ENCODE assay signal across 8 mouse cellular contexts in the genomic region with DNA sequence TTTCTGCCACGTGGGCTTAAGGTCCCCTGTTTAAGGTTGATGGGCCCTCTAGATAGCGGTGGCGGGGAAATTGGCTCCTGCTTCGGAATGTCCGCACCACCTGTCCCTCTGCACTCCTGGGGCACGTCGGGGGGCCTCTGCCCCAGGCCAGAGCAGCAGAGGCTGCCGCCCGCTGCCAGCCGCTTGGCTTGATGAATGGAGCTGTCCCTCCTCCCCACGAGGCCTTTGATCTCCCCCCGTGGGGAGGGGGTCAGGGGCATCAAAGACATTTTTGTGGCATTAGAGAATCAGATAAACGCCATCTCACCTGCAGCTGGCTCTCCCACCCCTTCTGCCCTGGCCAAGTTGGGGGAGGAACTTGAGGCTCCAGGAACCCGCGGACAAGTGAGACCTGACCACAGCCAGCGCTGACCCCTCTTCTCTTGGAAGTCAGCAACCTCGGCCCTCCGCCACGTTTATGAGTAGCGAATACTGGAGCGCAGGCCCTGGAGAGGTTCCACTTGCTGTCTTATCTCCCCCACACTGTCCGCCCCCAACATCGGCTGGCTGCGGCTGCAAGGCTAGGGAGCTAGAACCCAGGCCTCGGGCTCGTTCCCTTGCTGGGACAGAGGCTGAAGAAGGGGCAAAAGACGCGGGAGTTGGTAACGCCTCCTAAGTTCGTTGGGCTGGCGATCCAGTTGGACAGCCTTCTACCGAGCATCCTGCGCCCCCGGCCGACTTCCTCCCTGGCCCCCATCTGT. TPM values are rescaled to one million over a fixed set of nuclear protein-coding genes. Genes with fewer than 3 reads are reported as not detected.
DNase-seq lines count a peak whose midpoint lies in the region; ATAC-seq and TF ChIP-seq lines count a peak whose summit lies in the region.
"Had no signal": no experiment of that assay in that cellular context is flagged by ENCODE, and none has a peak within 500 bp of the region (broad histone marks: within the 10 kb centered on the region; RNA-seq: fewer than 3 reads in every experiment).

No protein-coding gene starts in this region.

- no peak; the same call in 1 of the 2 replicates for ATAC-seq in forebrain, embryonic 15.5 days (replicated peaks)
- no peak for ATAC-seq in liver, embryonic 13.5 days (ENCODE audit: low read depth)
- ATAC-seq in stomach, postnatal 0 days (ENCODE audit: low FRiP score, low TSS enrichment): no peak

- no peaks in the 10 kb centered on the region for H3K36me3 ChIP-seq in forebrain, embryonic 15.5 days
- no peaks in the 10 kb centered on the region for H3K36me3 ChIP-seq in liver, embryonic 13.5 days
- no peaks in the 10 kb centered on the region for H3K36me3 ChIP-seq in stomach, postnatal 0 days (ENCODE audit: control insufficient read depth, insufficient read depth, low read length)

- H3K4me3 ChIP-seq in forebrain, embryonic 15.5 days: peak overlapping the region; percentile 48
- peak overlapping the region; percentile 36; the same call in 1 of the 2 replicates for H3K4me3 ChIP-seq in liver, embryonic 13.5 days (replicated peaks)
- peak overlapping the region; percentile 44 for H3K4me3 ChIP-seq in stomach, postnatal 0 days (ENCODE audit: low read depth, low read length)

- WGBS in forebrain, embryonic 15.5 days: under 1% methylated on average over 35 of the region's 35 CpGs
- WGBS in liver, embryonic 13.5 days (ENCODE audit: insufficient replicate concordance): 2% methylated on average over 35 of the region's 35 CpGs
- WGBS in stomach, postnatal 0 days: 6% methylated on average over 35 of the region's 35 CpGs

- peak overlapping the region; percentile 88 for H3K4me2 ChIP-seq in forebrain, embryonic 15.5 days (replicated peaks)
- H3K4me2 ChIP-seq in liver, embryonic 13.5 days: peak overlapping the region; percentile 50
- peak overlapping the region; percentile 83 for H3K4me2 ChIP-seq in stomach, postnatal 0 days (replicated peaks; ENCODE audit: low read depth)

- peak; percentile 42 for DNase-seq in ovary, postnatal 36 days (ENCODE audit: low spot score)
- no peak for DNase-seq in ovary, postnatal 14 days (ENCODE audit: low spot score)
- DNase-seq in liver, embryonic 13.5 days: no peak
- no peak for DNase-seq in stomach, postnatal 0 days (ENCODE audit: low spot score)
- no peak for DNase-seq in right cerebral cortex, postnatal 25 days
- no peak for DNase-seq in thymus, adult 18-20 months

- no peak for TF ChIP-seq EP300 in stomach, postnatal 0 days (optimal IDR thresholded peaks at IDR 0.05)

- no peaks in the 10 kb centered on the region for H3K9me3 ChIP-seq in forebrain, embryonic 15.5 days
- no peaks in the 10 kb centered on the region for H3K9me3 ChIP-seq in liver, embryonic 13.5 days (replicated peaks)
- H3K9me3 ChIP-seq in stomach, postnatal 0 days (ENCODE audit: control insufficient read depth, low read length): no peaks in the 10 kb centered on the region

- no peak overlapping the region for H3K27ac ChIP-seq in forebrain, embryonic 15.5 days (replicated peaks)
- no peak overlapping the region for H3K27ac ChIP-seq in liver, embryonic 13.5 days
- H3K27ac ChIP-seq in stomach, postnatal 0 days (replicated peaks): no peak overlapping the region
- H3K27ac ChIP-seq: liver, embryonic 14.5 days had no signal

- H3K27me3 ChIP-seq in forebrain, embryonic 15.5 days: peaks cover 77% of the 10 kb centered on the region
- peaks cover 98% of the 10 kb centered on the region for H3K27me3 ChIP-seq in liver, embryonic 13.5 days
- peaks cover 2% of the 10 kb centered on the region; the same call in 1 of the 2 replicates for H3K27me3 ChIP-seq in stomach, postnatal 0 days (ENCODE audit: control insufficient read depth, insufficient read depth, low read length)

- TF ChIP-seq CTCF in stomach, postnatal 0 days (IDR thresholded peaks at IDR 0.05; ENCODE audit: low read depth): no peak

- peaks cover 29% of the 10 kb centered on the region for H3K4me1 ChIP-seq in forebrain, embryonic 15.5 days
- 0 out of 2 replicates have a peak, but pooled peaks cover 2% of the 10 kb centered on the region for H3K4me1 ChIP-seq in liver, embryonic 13.5 days (replicated peaks)
- H3K4me1 ChIP-seq in stomach, postnatal 0 days (replicated peaks; ENCODE audit: control insufficient read depth, insufficient read depth): no peaks in the 10 kb centered on the region; the same call in 1 of the 2 replicates

- 0 out of 2 replicates have a peak overlapping the region, but pooled peaks have one; percentile 35 for H3K9ac ChIP-seq in forebrain, embryonic 15.5 days (replicated peaks)
- no peak overlapping the region for H3K9ac ChIP-seq in liver, embryonic 13.5 days
- no peak overlapping the region for H3K9ac ChIP-seq in stomach, postnatal 0 days (ENCODE audit: low read length)
- H3K9ac ChIP-seq: liver, embryonic 14.5 days had no signal

RNA-seq across cellular contexts. Expression of gene Wnt6, which starts 0.8 kb away (rescaled TPM):
- polyA plus RNA-seq in forebrain, embryonic 15.5 days (2015; fragmentation: Nextera tagmentation; extraction: Ambion mirVana): 2.2 and 2.3 TPM in 2 replicates
- 0.15 and 0.41 TPM in 2 replicates for polyA plus RNA-seq in liver, embryonic 13.5 days (2015; fragmentation: Nextera tagmentation; extraction: Ambion mirVana)
- polyA plus RNA-seq in stomach, postnatal 0 days (2015; fragmentation: Nextera tagmentation; extraction: Ambion mirVana): 3.6 and 4.8 TPM in 2 replicates

RNA-seq across cellular contexts. Expression of gene Wnt10a, which starts 20.4 kb away (rescaled TPM):
- 0.50 and 0.80 TPM in 2 replicates for polyA plus RNA-seq in forebrain, embryonic 15.5 days (2015; fragmentation: Nextera tagmentation; extraction: Ambion mirVana)
- polyA plus RNA-seq in liver, embryonic 13.5 days (2015; fragmentation: Nextera tagmentation; extraction: Ambion mirVana): not detected in 2 replicates
- polyA plus RNA-seq in stomach, postnatal 0 days (2015; fragmentation: Nextera tagmentation; extraction: Ambion mirVana): 8.7 and 10.6 TPM in 2 replicates
- polyA plus RNA-seq: liver, embryonic 14.5 days had no signal

RNA-seq across cellular contexts. Expression of gene Prkag3, which starts 21.9 kb away (rescaled TPM):
- polyA plus RNA-seq in forebrain, embryonic 15.5 days (2015; fragmentation: Nextera tagmentation; extraction: Ambion mirVana): not detected in 2 replicates
- 0.05 and 0.12 TPM in 2 replicates for polyA plus RNA-seq in liver, embryonic 13.5 days (2015; fragmentation: Nextera tagmentation; extraction: Ambion mirVana)
- polyA plus RNA-seq in stomach, postnatal 0 days (2015; fragmentation: Nextera tagmentation; extraction: Ambion mirVana): 0.25 and 0.29 TPM in 2 replicates
- polyA plus RNA-seq: liver, embryonic 14.5 days had no signal

RNA-seq across cellular contexts. Expression of gene Cyp27a1, which starts 57.5 kb away (rescaled TPM):
- polyA plus RNA-seq in forebrain, embryonic 15.5 days (2015; fragmentation: Nextera tagmentation; extraction: Ambion mirVana): 0.91 and 1.6 TPM in 2 replicates
- polyA plus RNA-seq in liver, embryonic 13.5 days (2015; fragmentation: Nextera tagmentation; extraction: Ambion mirVana): 2.6 and 3.2 TPM in 2 replicates
- polyA plus RNA-seq in stomach, postnatal 0 days (2015; fragmentation: Nextera tagmentation; extraction: Ambion mirVana): 8.8 and 11.3 TPM in 2 replicates
